Mouse (Mus musculus): ENCODE measurements at regions not wholly inside any gene's neighbourhood (a gene's known extent, or its start where the extent isn't known, plus 50 kb on each side); places are given as distances from the start of the nearest gene placed in this dataset.

GRCm38 (mm10) chr11:22440521-22440920 is 71.4 kb upstream of the Tmem17 start:
- TF ChIP-seq CTCF (IDR thresholded peaks at IDR 0.05 in 2 of 3, conservative IDR thresholded peaks at IDR 0.05 in 1 of 3; ENCODE audit: control insufficient read depth in 1 of 3, insufficient read depth in 1 of 3, low read depth in 2 of 3, low read length in 3 of 3, poor library complexity in 1 of 3, severe bottlenecking in 1 of 3) (no peak), ZMIZ1 (IDR thresholded peaks at IDR 0.05; ENCODE audit: low read depth, low read length) (no peak)

Measured in MEL (cell line).